Comparison of ENCODE assay signal across 8 mouse cellular contexts in genomic region chr7:45509181-45509882, GRCm38 (mm10). TPM values are rescaled to one million over a fixed set of nuclear protein-coding genes. Genes with fewer than 3 reads are reported as not detected.
DNase-seq lines count a peak whose midpoint lies in the region; ATAC-seq and TF ChIP-seq lines count a peak whose summit lies in the region.

No protein-coding gene starts in this region.

- H3K4me2 ChIP-seq in kidney, postnatal 0 days (ENCODE audit: low read length): peak overlapping the region; percentile 79
- H3K4me2 ChIP-seq in hindbrain, embryonic 15.5 days: peak overlapping the region; percentile 86
- peak overlapping the region; percentile 92 for H3K4me2 ChIP-seq in midbrain, embryonic 13.5 days (replicated peaks)

- H3K27ac ChIP-seq in kidney, postnatal 0 days: peak overlapping the region; percentile 92
- H3K27ac ChIP-seq in brown adipose tissue, adult 24 weeks (replicated peaks; ENCODE audit: low read depth, low read length): peak overlapping the region; percentile 77
- peak overlapping the region; percentile 85 for H3K27ac ChIP-seq in hindbrain, embryonic 15.5 days (replicated peaks)
- no peak overlapping the region for H3K27ac ChIP-seq in midbrain, embryonic 13.5 days

- H3K27me3 ChIP-seq in kidney, postnatal 0 days (ENCODE audit: insufficient read depth, low read length): no peaks in the 10 kb centered on the region
- no peaks in the 10 kb centered on the region for H3K27me3 ChIP-seq in hindbrain, embryonic 15.5 days
- no peaks in the 10 kb centered on the region for H3K27me3 ChIP-seq in midbrain, embryonic 13.5 days

- 0 out of 2 replicates have a peak, but pooled peaks have one; percentile 3 for ATAC-seq in kidney, postnatal 0 days (replicated peaks; ENCODE audit: low FRiP score, low read depth)
- peak; percentile 17; the same call in 1 of the 2 replicates for ATAC-seq in hindbrain, embryonic 15.5 days (ENCODE audit: low FRiP score, low read depth)
- ATAC-seq in midbrain, embryonic 13.5 days: peak; percentile 32

- TF ChIP-seq CTCF in kidney, postnatal 0 days (IDR thresholded peaks at IDR 0.05; ENCODE audit: low read depth): no peak

- peaks cover 14% of the 10 kb centered on the region for H3K4me1 ChIP-seq in kidney, postnatal 0 days (replicated peaks; ENCODE audit: insufficient read depth, low read length)
- H3K4me1 ChIP-seq in brown adipose tissue, adult 24 weeks (ENCODE audit: control insufficient read depth, insufficient read depth, insufficient read length, low read length): peaks cover 10% of the 10 kb centered on the region
- peaks cover 16% of the 10 kb centered on the region for H3K4me1 ChIP-seq in hindbrain, embryonic 15.5 days (replicated peaks)
- peaks cover 18% of the 10 kb centered on the region for H3K4me1 ChIP-seq in midbrain, embryonic 13.5 days (replicated peaks)

- H3K36me3 ChIP-seq in kidney, postnatal 0 days (ENCODE audit: insufficient read depth, low read length): no peaks in the 10 kb centered on the region
- peaks cover 12% of the 10 kb centered on the region; the same call in 1 of the 2 replicates for H3K36me3 ChIP-seq in hindbrain, embryonic 15.5 days
- H3K36me3 ChIP-seq in midbrain, embryonic 13.5 days: peaks cover 22% of the 10 kb centered on the region

- peak overlapping the region; percentile 69 for H3K4me3 ChIP-seq in kidney, postnatal 0 days (replicated peaks; ENCODE audit: low read depth, low read length)
- H3K4me3 ChIP-seq in brown adipose tissue, adult 24 weeks (ENCODE audit: insufficient read depth, low read depth, low read length): peak overlapping the region; percentile 90
- H3K4me3 ChIP-seq in hindbrain, embryonic 15.5 days: peak overlapping the region; percentile 63
- H3K4me3 ChIP-seq in midbrain, embryonic 13.5 days (replicated peaks): peak overlapping the region; percentile 54

- no peaks in the 10 kb centered on the region for H3K9me3 ChIP-seq in kidney, postnatal 0 days (replicated peaks; ENCODE audit: low read length)
- no peaks in the 10 kb centered on the region for H3K9me3 ChIP-seq in hindbrain, embryonic 15.5 days
- no peaks in the 10 kb centered on the region for H3K9me3 ChIP-seq in midbrain, embryonic 13.5 days

- DNase-seq in kidney, postnatal 0 days (ENCODE audit: low spot score): no peak
- no peak for DNase-seq in kidney, postnatal 10 days
- no peak for DNase-seq in right cerebral cortex, postnatal 10 days (ENCODE audit: low spot score in 2 of 2)
- DNase-seq in right cerebral cortex, postnatal 36 days (ENCODE audit: low spot score in 2 of 2): no peak
- DNase-seq in natural killer cell, adult 2 months (ENCODE audit: low spot score in 2 of 2): no peak

- H3K9ac ChIP-seq in kidney, postnatal 0 days (ENCODE audit: low read depth, low read length): peak overlapping the region; percentile 75
- H3K9ac ChIP-seq in hindbrain, embryonic 15.5 days: peak overlapping the region; percentile 71
- peak overlapping the region; percentile 76 for H3K9ac ChIP-seq in midbrain, embryonic 13.5 days (replicated peaks)

- WGBS in kidney, postnatal 0 days: 14% methylated on average over 19 of the region's 19 CpGs
- 39% methylated on average over 19 of the region's 19 CpGs for WGBS in hindbrain, embryonic 15.5 days
- WGBS in midbrain, embryonic 13.5 days: 47% methylated on average over 19 of the region's 19 CpGs

RNA-seq across cellular contexts. Expression of gene Nucb1, which starts 0.9 kb away (rescaled TPM):
- polyA plus RNA-seq in kidney, postnatal 0 days (2015; fragmentation: Nextera tagmentation; extraction: Ambion mirVana): 246 and 265 TPM in 2 replicates
- polyA plus RNA-seq in brown adipose tissue, adult 24 weeks (2012; ENCODE audit: insufficient read depth, insufficient read length, missing spikeins): 78.6 and 108 TPM in 2 replicates
- 137 TPM in 2 replicates for polyA plus RNA-seq in hindbrain, embryonic 15.5 days (2015; fragmentation: Nextera tagmentation; extraction: Ambion mirVana)
- polyA plus RNA-seq in midbrain, embryonic 13.5 days (2015; fragmentation: Nextera tagmentation; extraction: Ambion mirVana): 86.7 and 101 TPM in 2 replicates

RNA-seq across cellular contexts. Expression of gene Ppp1r15a, which starts 16.7 kb away (rescaled TPM):
- 21.4 and 21.9 TPM in 2 replicates for polyA plus RNA-seq in kidney, postnatal 0 days (2015; fragmentation: Nextera tagmentation; extraction: Ambion mirVana)
- 12.6 and 24.6 TPM in 2 replicates for polyA plus RNA-seq in brown adipose tissue, adult 24 weeks (2012; ENCODE audit: insufficient read depth, insufficient read length, missing spikeins)
- 13.8 and 14.4 TPM in 2 replicates for polyA plus RNA-seq in hindbrain, embryonic 15.5 days (2015; fragmentation: Nextera tagmentation; extraction: Ambion mirVana)
- polyA plus RNA-seq in midbrain, embryonic 13.5 days (2015; fragmentation: Nextera tagmentation; extraction: Ambion mirVana): 11.7 and 11.9 TPM in 2 replicates

RNA-seq across cellular contexts. Expression of gene Plekha4, which starts 16.8 kb away (rescaled TPM):
- polyA plus RNA-seq in kidney, postnatal 0 days (2015; fragmentation: Nextera tagmentation; extraction: Ambion mirVana): 5.1 and 5.8 TPM in 2 replicates
- 1.9 and 3.3 TPM in 2 replicates for polyA plus RNA-seq in brown adipose tissue, adult 24 weeks (2012; ENCODE audit: insufficient read depth, insufficient read length, missing spikeins)
- polyA plus RNA-seq in hindbrain, embryonic 15.5 days (2015; fragmentation: Nextera tagmentation; extraction: Ambion mirVana): 2.5 and 3.3 TPM in 2 replicates
- 0.23 and 0.46 TPM in 2 replicates for polyA plus RNA-seq in midbrain, embryonic 13.5 days (2015; fragmentation: Nextera tagmentation; extraction: Ambion mirVana)

RNA-seq across cellular contexts. Expression of gene Dhdh, which starts 20.7 kb away (rescaled TPM):
- 1.8 TPM in 2 replicates for polyA plus RNA-seq in kidney, postnatal 0 days (2015; fragmentation: Nextera tagmentation; extraction: Ambion mirVana)
- polyA plus RNA-seq in brown adipose tissue, adult 24 weeks (2012; ENCODE audit: insufficient read depth, insufficient read length, missing spikeins): 145 and 190 TPM in 2 replicates
- polyA plus RNA-seq in hindbrain, embryonic 15.5 days (2015; fragmentation: Nextera tagmentation; extraction: Ambion mirVana): 4.5 and 4.6 TPM in 2 replicates
- polyA plus RNA-seq in midbrain, embryonic 13.5 days (2015; fragmentation: Nextera tagmentation; extraction: Ambion mirVana): 3.3 and 3.6 TPM in 2 replicates

RNA-seq across cellular contexts. Expression of gene Gm45808, which starts 22.7 kb away (rescaled TPM):
- not detected in 2 replicates for polyA plus RNA-seq in kidney, postnatal 0 days (2015; fragmentation: Nextera tagmentation; extraction: Ambion mirVana)
- polyA plus RNA-seq in brown adipose tissue, adult 24 weeks (2012; ENCODE audit: insufficient read depth, insufficient read length, missing spikeins): 6.9 TPM in 1 of 2 replicates, not detected in the other
- not detected in 2 replicates for polyA plus RNA-seq in hindbrain, embryonic 15.5 days (2015; fragmentation: Nextera tagmentation; extraction: Ambion mirVana)
- polyA plus RNA-seq in midbrain, embryonic 13.5 days (2015; fragmentation: Nextera tagmentation; extraction: Ambion mirVana): not detected in 2 replicates
